Mouse (Mus musculus) layer of hippocampus, adult 2 months (tissue): ENCODE data around the gene Sox18. TPM values are rescaled to one million over a fixed set of nuclear protein-coding genes. Genes with fewer than 3 reads are reported as not detected.
A peak's percentile ranks its signal among the peaks of the same experiment; 100 is the strongest.

Source experiments
- DNase-seq, 2 experiments: peaks; one replicate each; pipeline ENCODE4 v3.0.0; 2022; ENCODE audit warnings: low spot score in 2 of 2
- H3K27ac ChIP-seq: fragments of 200-600 bp; 2 replicates; pipeline ENCODE4 v1.8.1; 2022
- H3K4me3 ChIP-seq: fragments of 200-600 bp; 2 replicates; pipeline ENCODE4 v1.8.1; 2022; ENCODE audit warnings: mild to moderate bottlenecking
- CTCF ChIP-seq: fragments of 200-600 bp; conservative IDR thresholded peaks from 2 replicates; pipeline ENCODE4 v1.8.1; 2022; ENCODE audit warnings: antibody characterized with exemption, mild to moderate bottlenecking, moderate library complexity
- long read RNA-seq, 2 experiments: library from polyadenylated mRNA; stranded (forward); transcript quantifications; one replicate each; pipeline ENCODE4 v2.0.0; 2021; ENCODE audit warnings: borderline mapping rate in 2 of 2
- total RNA-seq, 2 experiments: library from RNA; stranded (reverse); gene quantifications; 2 replicates each; pipeline ENCODE4 v1.2.3; 2021

Sox18 gene
- 10 to 100 TPM; 11.6 to 14.1 TPM for total RNA-seq
- long read RNA-seq, experiment 1, transcript Sox18-201 (2 exons, 1,620 nt) = major isoform, 6 of 6 reads
- long read RNA-seq, experiment 1, partial matches to known transcripts = 0 of 6 reads
- long read RNA-seq, experiment 1, other reads (novel, unspliced or antisense) = 0 of 6 reads
- long read RNA-seq, experiment 2, transcript Sox18-201 (2 exons, 1,620 nt) = major isoform, 7 of 7 reads
- long read RNA-seq, experiment 2, partial matches to known transcripts = 0 of 7 reads
- long read RNA-seq, experiment 2, other reads (novel, unspliced or antisense) = 0 of 7 reads

- H3K4me3 ChIP-seq = peak within 1 kb of the TSS; percentile 60
- no peak for DNase-seq
- TF ChIP-seq CTCF = no peak
- H3K27ac ChIP-seq = peak within 1 kb of the TSS; percentile 79
Observed at GRCm38 (mm10) chr2:181671326-181671725, at the start of gene Sox18. Gene Sox18 (minus strand): TSS chr2:181671640.

GRCm38 (mm10) chr2:181721200-181721599 is 49.8 kb upstream of the Sox18 start:
- Histone ChIP-seq H3K4me3 (no peak overlapping the region), H3K27ac (no peak overlapping the region)
- TF ChIP-seq CTCF = no peak
- no peak for DNase-seq

- H3K4me3 ChIP-seq = no peak overlapping the region
- DNase-seq = no peak
- H3K27ac ChIP-seq = no peak overlapping the region
- TF ChIP-seq CTCF = peak; percentile 31; the same call in 1 of the 2 replicates
Observed at GRCm38 (mm10) chr2:181720061-181720460, 48.6 kb upstream of the Sox18 start.

GRCm38 (mm10) chr2:181716991-181717390 is 45.6 kb upstream of the Sox18 start:
- no peak for TF ChIP-seq CTCF
- Histone ChIP-seq H3K27ac (no peak overlapping the region), H3K4me3 (0 out of 2 replicates have a peak overlapping the region, but pooled peaks have one; percentile 6)
- DNase-seq = no peak

- H3K4me3 ChIP-seq = peak overlapping the region; percentile 63
- no peak for TF ChIP-seq CTCF
- H3K27ac ChIP-seq = peak overlapping the region; percentile 95
- DNase-seq = no peak
Observed at GRCm38 (mm10) chr2:181715382-181715781, 43.9 kb upstream of the Sox18 start.

GRCm38 (mm10) chr2:181714903-181715326 is 43.5 kb upstream of the Sox18 start, which contains the start of gene Oprl1:
Gene Oprl1 (plus strand): TSS chr2:181715016.
- peak within 1 kb of the TSS; percentile 95 for H3K27ac ChIP-seq
- no peak for TF ChIP-seq CTCF
- H3K4me3 ChIP-seq = peak within 1 kb of the TSS; percentile 63
- DNase-seq = peak; percentile 65 to 73

- no peak for TF ChIP-seq CTCF
- peak; percentile 52 to 82 for DNase-seq
- peak overlapping the region; percentile 95 for H3K27ac ChIP-seq
- H3K4me3 ChIP-seq = peak overlapping the region; percentile 63; the same call in 1 of the 2 replicates
Observed at GRCm38 (mm10) chr2:181713749-181714148, 42.3 kb upstream of the Sox18 start.

- TF ChIP-seq CTCF = peak; percentile 79
- H3K27ac ChIP-seq = no peak overlapping the region
- DNase-seq = no peak
- H3K4me3 ChIP-seq = no peak overlapping the region
Observed at GRCm38 (mm10) chr2:181706668-181707067, 35.2 kb upstream of the Sox18 start.

GRCm38 (mm10) chr2:181698241-181698640 is 26.8 kb upstream of the Sox18 start, which contains the start of gene Lkaaear1:
Gene Lkaaear1 (minus strand): TSS chr2:181698442.
- Histone ChIP-seq H3K27ac (no peak within 1 kb of the TSS), H3K4me3 (no peak within 1 kb of the TSS)
- no peak for DNase-seq
- no peak for TF ChIP-seq CTCF

- DNase-seq = no peak
- no peak for TF ChIP-seq CTCF
- Histone ChIP-seq H3K27ac (no peak overlapping the region), H3K4me3 (no peak overlapping the region)
Observed at GRCm38 (mm10) chr2:181696801-181697420, 25.5 kb upstream of the Sox18 start.

GRCm38 (mm10) chr2:181695776-181696175 is 24.3 kb upstream of the Sox18 start:
- no peak for TF ChIP-seq CTCF
- Histone ChIP-seq H3K4me3 (no peak overlapping the region), H3K27ac (no peak overlapping the region)
- DNase-seq = no peak

GRCm38 (mm10) chr2:181694581-181694980 is 23.1 kb upstream of the Sox18 start:
- DNase-seq = no peak
- H3K27ac ChIP-seq = peak overlapping the region; percentile 85; the same call in 1 of the 2 replicates
- no peak for TF ChIP-seq CTCF

GRCm38 (mm10) chr2:181693339-181694280 is 22.2 kb upstream of the Sox18 start, which contains the start of gene Rgs19:
Gene Rgs19 (minus strand): TSS chr2:181693977.
- DNase-seq = peak; percentile 69 to 73
- peak within 1 kb of the TSS; percentile 85 for H3K4me3 ChIP-seq
- peak; percentile 25; the same call in 1 of the 2 replicates for TF ChIP-seq CTCF
- peak within 1 kb of the TSS; percentile 85 for H3K27ac ChIP-seq

More at GRCm38 (mm10) chr2:181694581-181694980, 23.1 kb upstream of the Sox18 start:
- no peak overlapping the region; the same call in 1 of the 2 replicates for H3K4me3 ChIP-seq
